Mouse (Mus musculus) CD8-positive naive resting alpha-beta T cell, adult 2 months (primary cell): ENCODE results near the gene Ssh1.

Source experiments
- DNase-seq, 2 experiments: peaks; one replicate each; pipeline ENCODE4 v3.0.0; 2022; ENCODE audit warnings: low read depth in 2 of 2, low spot score in 2 of 2

The Ssh1 gene

DNA sequence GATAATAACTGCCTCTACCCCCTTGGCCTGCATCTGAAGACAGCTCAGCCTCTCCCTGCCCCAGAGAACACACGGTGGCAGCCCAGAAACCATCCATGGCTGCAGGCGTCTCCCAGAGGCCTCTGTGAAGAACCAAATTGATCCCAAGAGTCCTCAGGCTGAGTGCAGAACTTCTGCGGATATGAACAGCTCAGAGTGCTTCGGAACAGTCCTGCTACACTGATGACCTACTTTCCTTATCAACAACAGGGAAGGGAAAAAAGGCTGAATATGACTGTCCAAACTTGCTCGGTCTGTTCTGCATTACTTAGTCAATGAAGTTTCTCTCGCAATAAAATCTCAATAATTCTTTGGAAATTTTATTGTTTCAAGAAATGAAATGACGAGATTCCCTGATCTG, 101.7 kb downstream of the Ssh1 start:
- no peak for DNase-seq

DNA sequence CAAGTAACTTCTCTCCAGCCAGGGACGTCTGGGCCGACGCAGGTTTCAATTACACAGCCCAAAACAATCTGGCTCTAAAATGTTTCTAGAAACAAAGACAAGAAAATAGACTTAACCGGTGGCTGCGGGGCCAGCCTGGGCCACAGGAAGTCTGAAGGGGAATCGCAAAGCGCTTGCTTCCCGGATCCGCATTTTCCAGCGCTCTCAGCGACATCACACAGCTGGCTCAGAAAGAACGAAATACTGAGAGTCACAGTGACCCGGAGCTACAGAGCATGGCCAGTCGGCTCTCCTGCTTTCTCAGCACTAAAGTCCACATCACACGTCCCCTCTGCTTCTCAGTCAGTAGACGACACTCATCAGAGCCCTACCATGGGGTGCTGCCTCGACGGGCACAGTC, 102.8 kb downstream of the Ssh1 start:
- no peak for DNase-seq

DNA sequence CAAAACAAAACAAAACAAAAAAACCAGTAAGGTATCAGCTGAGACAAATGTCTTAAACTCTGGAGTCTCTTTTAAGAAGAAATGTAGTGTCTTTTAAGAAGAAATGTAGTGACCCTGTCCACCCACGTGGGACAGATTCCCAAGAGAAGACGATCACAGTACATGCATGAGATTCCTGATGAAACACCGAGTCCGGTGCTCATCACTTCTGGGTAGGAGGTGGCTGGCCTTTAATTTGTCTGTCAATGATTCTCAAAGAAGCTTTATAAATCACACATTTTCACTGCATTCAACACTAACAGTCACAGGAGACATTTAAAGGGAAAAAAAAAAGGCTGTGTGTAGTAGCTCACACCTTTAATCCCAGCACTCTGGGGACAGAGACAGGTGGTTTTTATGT, 103.8 kb downstream of the Ssh1 start:
- no peak for DNase-seq

DNA sequence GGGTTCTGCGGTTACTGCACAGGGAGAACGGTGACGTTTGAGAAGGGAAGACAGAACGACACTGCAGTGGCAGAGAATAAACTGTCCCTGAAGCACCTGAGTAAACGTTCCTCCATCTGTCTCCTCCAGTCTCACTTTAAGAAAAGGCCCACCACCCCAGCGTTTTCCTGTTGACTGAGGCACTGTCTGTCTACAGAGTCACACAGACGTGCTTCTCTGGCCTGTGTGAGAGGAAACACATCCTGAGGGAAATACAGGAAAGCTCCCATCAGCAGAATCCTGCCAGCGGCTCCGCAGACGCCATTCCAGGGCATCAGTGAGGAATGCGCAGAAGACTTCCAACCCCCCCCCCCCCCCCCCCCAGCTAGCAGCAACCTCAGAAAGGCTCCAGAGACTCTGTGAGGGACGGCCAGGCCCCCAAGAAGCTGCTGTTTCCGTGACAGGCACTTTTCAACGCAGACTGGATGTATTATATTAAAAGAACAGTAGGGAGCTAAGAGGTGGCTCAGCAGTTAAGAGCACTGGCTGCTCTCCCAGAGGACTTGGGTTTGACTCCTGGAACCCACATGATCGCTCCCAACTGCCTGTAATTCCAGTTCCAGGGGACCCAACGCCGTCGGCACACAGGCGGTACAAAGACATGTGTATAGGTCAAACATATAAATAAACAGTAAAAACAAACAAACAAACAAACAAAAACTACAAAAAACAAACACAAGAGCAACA, 104.3 kb downstream of the Ssh1 start:
- no peak for DNase-seq

DNA sequence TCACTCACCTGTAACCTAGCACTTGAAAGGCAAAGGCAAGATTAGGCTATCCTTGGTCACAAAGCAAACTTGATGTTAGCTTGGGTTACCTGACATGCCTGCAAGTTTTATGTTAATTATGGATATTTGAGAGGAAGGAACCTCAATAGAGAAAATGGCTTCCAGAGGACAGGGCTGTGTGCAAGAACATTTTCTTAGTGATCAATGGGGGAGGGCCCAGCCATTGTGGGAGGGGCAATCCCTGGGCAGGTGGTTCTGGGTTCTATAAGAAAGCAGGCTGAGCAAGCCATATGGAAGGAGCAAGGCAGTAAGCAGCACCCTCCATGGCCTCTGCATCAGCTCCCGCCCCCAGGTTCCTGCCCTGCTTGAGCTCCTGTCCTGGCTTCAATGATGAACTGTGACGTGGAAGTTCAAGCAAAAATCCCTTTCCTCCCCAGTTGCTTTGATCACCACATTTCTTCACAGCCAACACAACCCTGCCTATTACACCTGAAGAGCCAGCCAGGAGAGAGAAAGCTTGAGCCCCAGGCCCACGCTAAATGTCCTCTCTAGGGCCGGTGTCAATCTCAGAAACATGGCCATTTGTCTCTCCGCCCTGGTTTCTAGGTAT, 105.4 kb downstream of the Ssh1 start:
- DNase-seq: no peak

DNA sequence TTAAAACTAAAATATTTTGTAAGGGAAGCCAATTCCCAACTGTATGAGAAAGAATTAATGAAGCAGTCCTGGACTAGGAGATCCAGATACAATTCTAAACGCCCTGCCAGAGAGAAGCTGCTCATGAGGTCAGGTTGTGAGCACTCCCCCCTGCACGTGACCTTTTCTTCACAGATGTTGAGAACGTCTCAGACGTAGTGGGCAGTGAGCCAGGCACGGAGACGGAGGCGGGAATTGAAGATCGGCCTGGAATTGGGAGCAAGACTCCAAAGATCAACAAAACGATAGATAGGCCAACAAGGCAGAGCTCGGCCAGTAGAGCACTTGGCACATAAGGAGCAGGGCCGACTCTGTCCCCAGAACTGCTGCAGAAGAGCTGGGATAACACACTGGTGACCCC, 106.6 kb downstream of the Ssh1 start:
- no peak for DNase-seq
